Mouse (Mus musculus) CH12.LX (cell line): ENCODE results near the gene Lrrc4. TPM values are rescaled to one million over a fixed set of nuclear protein-coding genes. Genes with fewer than 3 reads are reported as not detected.

Experiments used
- DNase-seq: peaks from one replicate; pipeline ENCODE4 v3.0.0-alpha.2; 2013; ENCODE audit errors: extremely low read depth
- H3K27ac ChIP-seq: 2 replicates; pipeline ENCODE4 v1.5.1; 2012; ENCODE audit warnings: low read depth, mild to moderate bottlenecking, control low read depth, moderate library complexity; ENCODE audit not compliant: insufficient read depth
- H3K27me3 ChIP-seq: replicated peaks from 2 replicates; pipeline ENCODE3; 2012; ENCODE audit warnings: inconsistent platforms
- H3K36me3 ChIP-seq, 2 experiments: replicated peaks in 1 of 2; 2 replicates each; pipeline versions ENCODE3 to v1.6.1; 2012; ENCODE audit warnings: inconsistent platforms in 1 of 2, low read length in 1 of 2, mild to moderate bottlenecking in 1 of 2, mixed read lengths in 1 of 2, moderate library complexity in 1 of 2; ENCODE audit not compliant: control insufficient read depth in 1 of 2, insufficient read depth in 1 of 2
- H3K4me1 ChIP-seq, 2 experiments: 2 replicates each; pipeline ENCODE4 v1.6.1; 2012; ENCODE audit warnings: inconsistent platforms in 1 of 2, moderate library complexity in 1 of 2; ENCODE audit not compliant: insufficient read depth in 2 of 2, control insufficient read depth in 1 of 2
- H3K4me2 ChIP-seq: 2 replicates; pipeline ENCODE4 v1.6.1; 2012; ENCODE audit warnings: low read depth, mild to moderate bottlenecking, control low read depth; ENCODE audit not compliant: poor library complexity, insufficient read depth, severe bottlenecking
- H3K4me3 ChIP-seq, 3 experiments: fragments of 150-350 bp in 1 of 3; sonication (generic) in 1 of 3; replicated peaks in 1 of 3; 2 replicates each; pipeline versions ENCODE3 to v1.5.1; 2011 to 2012; ENCODE audit warnings: low read depth in 2 of 3, low read length in 2 of 3, mild to moderate bottlenecking in 2 of 3, moderate library complexity in 2 of 3, control low read depth in 1 of 3, improper control_type of control experiment in 1 of 3, inconsistent platforms in 1 of 3, mixed read lengths in 1 of 3; ENCODE audit not compliant: poor library complexity in 1 of 3
- H3K79me2 ChIP-seq: replicated peaks from 2 replicates; pipeline ENCODE4 v1.6.1; 2012; ENCODE audit warnings: mild to moderate bottlenecking, moderate library complexity; ENCODE audit not compliant: control insufficient read depth, poor library complexity, insufficient read depth, severe bottlenecking; ENCODE audit errors: extremely low read depth
- H3K9ac ChIP-seq: 2 replicates; pipeline ENCODE4 v1.6.1; 2012; ENCODE audit warnings: low read depth, mild to moderate bottlenecking, control low read depth, moderate library complexity; ENCODE audit not compliant: insufficient read depth
- H3K9me3 ChIP-seq: replicated peaks from 2 replicates; pipeline ENCODE3; 2012; ENCODE audit warnings: low read length, inconsistent platforms, mixed read lengths
- BHLHE40 ChIP-seq: IDR thresholded peaks from 2 replicates; pipeline ENCODE4 v1.6.1; 2011; ENCODE audit warnings: mild to moderate bottlenecking, low read depth, low read length, improper control_type of control experiment
- CHD2 ChIP-seq: IDR thresholded peaks from 2 replicates; pipeline ENCODE4 v1.6.1; 2011; ENCODE audit warnings: low read length, improper control_type of control experiment
- E2F4 ChIP-seq: IDR thresholded peaks from 2 replicates; pipeline ENCODE4 v1.6.1; 2011; ENCODE audit warnings: low read depth, low read length, improper control_type of control experiment; ENCODE audit not compliant: insufficient replicate concordance
- EP300 ChIP-seq: IDR thresholded peaks from 2 replicates; pipeline ENCODE4 v1.6.1; 2011; ENCODE audit warnings: low read length, improper control_type of control experiment
- ETS1 ChIP-seq: conservative IDR thresholded peaks from 2 replicates; pipeline ENCODE4 v1.6.1; 2012; ENCODE audit warnings: low read depth, mild to moderate bottlenecking, inconsistent platforms, low read length, improper control_type of control experiment, moderate library complexity
- KAT2A ChIP-seq: IDR thresholded peaks from 2 replicates; pipeline ENCODE4 v1.6.1; 2012; ENCODE audit warnings: low read length, improper control_type of control experiment, inconsistent platforms; ENCODE audit not compliant: insufficient replicate concordance
- MAX ChIP-seq: IDR thresholded peaks from 2 replicates; pipeline ENCODE4 v1.6.1; 2011; ENCODE audit warnings: low read length, improper control_type of control experiment
- MAZ ChIP-seq: IDR thresholded peaks from 2 replicates; pipeline ENCODE4 v1.6.1; 2012; ENCODE audit warnings: low read depth, mild to moderate bottlenecking, inconsistent platforms, low read length, improper control_type of control experiment, moderate library complexity
- MEF2A ChIP-seq: IDR thresholded peaks from 2 replicates; pipeline ENCODE4 v1.6.1; 2014; ENCODE audit warnings: low read depth, mild to moderate bottlenecking, inconsistent platforms, low read length, improper control_type of control experiment, borderline replicate concordance
- MYC ChIP-seq: IDR thresholded peaks from 2 replicates; pipeline ENCODE4 v1.6.1; 2011; ENCODE audit warnings: low read depth, mild to moderate bottlenecking, improper control_type of control experiment, low read length
- NRF1 ChIP-seq: IDR thresholded peaks from 2 replicates; pipeline ENCODE4 v1.6.1; 2014; ENCODE audit warnings: low read depth, mild to moderate bottlenecking, inconsistent platforms, low read length, improper control_type of control experiment, moderate library complexity
- PAX5 ChIP-seq: IDR thresholded peaks from 2 replicates; pipeline ENCODE4 v1.6.1; 2012; ENCODE audit warnings: low read length, inconsistent platforms, mixed read lengths
- RCOR1 ChIP-seq: conservative IDR thresholded peaks from 2 replicates; pipeline ENCODE4 v1.6.1; 2012; ENCODE audit warnings: low read depth, mild to moderate bottlenecking, inconsistent platforms, low read length, improper control_type of control experiment
- SIN3A ChIP-seq: IDR thresholded peaks from 2 replicates; pipeline ENCODE4 v1.6.1; 2012; ENCODE audit warnings: low read length, improper control_type of control experiment, inconsistent platforms
- SMC3 ChIP-seq: IDR thresholded peaks from 2 replicates; pipeline ENCODE4 v1.6.1; 2011; ENCODE audit warnings: low read depth, low read length, improper control_type of control experiment
- TCF12 ChIP-seq: IDR thresholded peaks from 2 replicates; pipeline ENCODE4 v1.6.1; 2014; ENCODE audit warnings: low read depth, mild to moderate bottlenecking, inconsistent platforms, low read length, improper control_type of control experiment
- USF2 ChIP-seq: conservative IDR thresholded peaks from 2 replicates; pipeline ENCODE4 v1.6.1; 2011; ENCODE audit warnings: low read depth, low read length, improper control_type of control experiment
- ZMIZ1 ChIP-seq: IDR thresholded peaks from 2 replicates; pipeline ENCODE4 v1.6.1; 2012; ENCODE audit warnings: low read depth, mild to moderate bottlenecking, inconsistent platforms, low read length, improper control_type of control experiment
- ZNF384 ChIP-seq: IDR thresholded peaks from 2 replicates; pipeline ENCODE4 v1.6.1; 2012; ENCODE audit warnings: low read depth, low read length, improper control_type of control experiment, inconsistent platforms
- dilution Hi-C: fragments of 300-500 bp; cut with MboI; formaldehyde crosslinking; loops from 2 replicates; pipeline ENCODE4 v1.14.3; 2020; ENCODE audit warnings: low sequenced_read_pairs; ENCODE audit not compliant: extremely low pct_unique_long_range_greater_than_20kb, extremely low pct_ligation_motif_present
- in situ Hi-C: fragments of 300-500 bp; cut with MboI; formaldehyde crosslinking; loops from 3 replicates; pipeline ENCODE4 v1.14.3; 2019; ENCODE audit warnings: low sequenced_read_pairs, low pct_ligation_motif_present, low pct_unique_long_range_greater_than_20kb, mixed read lengths
- polyA plus RNA-seq: library from polyadenylated mRNA; unstranded; fragments of >175 nt; gene quantifications from 2 replicates; pipeline ENCODE4 v1.2.1, GENCODE M21; 2012; ENCODE audit warnings: low read depth; ENCODE audit not compliant: insufficient read length
- total RNA-seq, 2 experiments: library from RNA; depleted of rRNA; stranded (reverse); fragments of 300-350 nt in 1 of 2; fragments of >200 nt in 1 of 2; gene quantifications; 2 replicates each; pipeline ENCODE4 v1.2.3; 2012 to 2014

Lrrc4 gene
- total and polyA plus RNA-seq, 3 experiments: 0.09 to 0.55 TPM; not detected in 1

GRCm38 (mm10) chr6:28717203-28717844 lies 114.2 kb downstream of the Lrrc4 start:
- no peak overlapping the region for H3K27ac ChIP-seq
- H3K9ac ChIP-seq: no peak overlapping the region
- DNase-seq: peak; percentile 38
- in situ Hi-C loops (no loop called here), dilution Hi-C loops (no loop called here)
- TF ChIP-seq TCF12: peak; percentile 71; the same call in 1 of the 2 replicates
- TF ChIP-seq ZMIZ1: no peak
- TF ChIP-seq, all 38 proteins: peak for 1
- Histone ChIP-seq H3K79me2 (no peaks in the 10 kb centered on the region; the same call in 1 of the 2 replicates), H3K4me3 (no peak overlapping the region), H3K36me3 (peaks cover 10 to 61% of the 10 kb centered on the region in 2 experiments), H3K27me3 (no peaks in the 10 kb centered on the region), H3K9me3 (no peaks in the 10 kb centered on the region), H3K4me1 (peaks cover 8 to 71% of the 10 kb centered on the region in 2 experiments), H3K4me2 (no peak overlapping the region)

DNA sequence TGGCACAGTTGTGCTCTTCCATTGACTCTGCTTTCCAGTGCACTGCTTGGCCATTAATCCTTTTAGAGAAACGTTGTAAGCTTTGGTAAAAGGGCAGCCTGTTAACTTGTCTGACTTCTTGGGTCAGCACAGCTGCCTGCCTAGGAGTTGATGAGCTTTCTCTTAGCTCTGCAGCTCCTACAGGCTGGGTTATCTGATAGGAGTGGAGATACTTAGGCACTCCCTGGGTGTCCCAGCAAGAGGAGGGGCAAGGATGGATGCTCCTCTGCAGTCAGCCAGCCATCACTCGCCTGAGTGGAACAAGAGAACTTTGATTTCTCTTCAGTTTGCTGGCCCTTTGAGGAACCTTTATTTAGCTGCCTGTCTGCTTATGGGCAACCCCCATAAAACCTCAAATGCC lies 121.5 kb downstream of the Lrrc4 start:
- Histone ChIP-seq H3K4me2 (no peak overlapping the region), H3K36me3 (peaks cover 32 to 82% of the 10 kb centered on the region in 2 experiments), H3K27ac (peak overlapping the region; percentile 11; the same call in 1 of the 2 replicates), H3K27me3 (no peaks in the 10 kb centered on the region), H3K79me2 (peaks cover 6% of the 10 kb centered on the region), H3K4me3 (no peak overlapping the region)
- in situ Hi-C loops (no loop called here), dilution Hi-C loops (no loop called here)
- TF ChIP-seq EP300: no peak
- TF ChIP-seq ETS1: peak; percentile 19; the same call in 1 of the 2 replicates
- TF ChIP-seq MEF2A: peak; percentile 38; the same call in 1 of the 2 replicates
- TF ChIP-seq, all 38 proteins: peak for 2
- H3K9ac ChIP-seq: no peak overlapping the region
- no peak for DNase-seq
- H3K4me1 ChIP-seq: peaks cover 8 to 59% of the 10 kb centered on the region in 2 experiments
- H3K9me3 ChIP-seq: no peaks in the 10 kb centered on the region

DNA sequence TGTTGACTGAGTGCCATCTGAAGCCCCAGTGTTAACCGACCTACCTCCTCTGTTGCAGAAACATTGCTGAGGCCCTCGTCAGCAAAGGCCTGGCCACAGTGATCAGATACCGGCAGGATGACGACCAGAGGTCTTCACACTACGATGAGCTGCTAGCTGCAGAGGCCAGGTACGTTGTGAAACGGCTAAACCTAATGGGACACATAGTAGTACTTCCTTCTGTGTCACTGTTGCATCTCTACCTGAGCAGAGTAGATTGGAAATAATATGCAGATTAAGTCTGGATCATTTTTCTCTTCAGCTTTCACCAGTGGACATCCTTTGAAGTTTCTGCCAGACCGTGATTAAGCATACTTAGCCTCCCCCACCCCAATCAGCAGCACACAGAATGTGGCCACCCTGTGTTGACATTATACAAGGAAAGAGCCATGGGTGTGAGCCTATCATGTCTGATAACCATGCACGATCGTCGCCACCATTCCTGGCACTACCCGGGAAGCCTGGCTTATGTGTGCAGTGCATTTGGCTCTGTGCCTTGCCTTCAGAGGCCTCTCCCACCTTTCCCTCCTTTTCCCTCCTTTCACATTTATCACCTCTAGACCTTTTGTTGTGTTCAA lies 124.5 kb downstream of the Lrrc4 start:
- H3K4me2 ChIP-seq: no peak overlapping the region
- in situ Hi-C loops: no loop called here
- H3K9ac ChIP-seq: no peak overlapping the region
- TF ChIP-seq MYC (no peak), PAX5 (no peak), BHLHE40 (no peak), NRF1 (no peak), SIN3A (no peak), E2F4 (no peak), EP300 (no peak), RCOR1 (no peak), CHD2 (no peak), ZNF384 (no peak), SMC3 (no peak), MAX (no peak), MAZ (no peak), KAT2A (no peak), TCF12 (no peak), USF2 (no peak)
- DNase-seq: no peak
- peaks cover 29 to 79% of the 10 kb centered on the region in 2 experiments for H3K36me3 ChIP-seq
- H3K4me3 ChIP-seq: no peak overlapping the region
- peaks cover 4 to 31% of the 10 kb centered on the region in 2 experiments for H3K4me1 ChIP-seq
- H3K9me3 ChIP-seq: no peaks in the 10 kb centered on the region
- H3K79me2 ChIP-seq: peaks cover 6% of the 10 kb centered on the region
- no peaks in the 10 kb centered on the region for H3K27me3 ChIP-seq
- no peak overlapping the region for H3K27ac ChIP-seq
- dilution Hi-C loops: no loop called here
